Mouse (Mus musculus) small intestine, adult 2 months (tissue): Measurements from ENCODE around the gene Onecut3. TPM values are rescaled to one million over a fixed set of nuclear protein-coding genes. Genes with fewer than 3 reads are reported as not detected.

Source experiments
- H3K27ac ChIP-seq: fragments of 200-500 bp; 2 replicates; pipeline ENCODE4 v1.5.1; 2012; ENCODE audit warnings: low read depth, low read length, control low read depth, inconsistent platforms; ENCODE audit not compliant: insufficient read depth
- H3K27me3 ChIP-seq: fragments of 200-500 bp; 2 replicates; pipeline ENCODE4 v1.6.1; 2012; ENCODE audit warnings: mild to moderate bottlenecking, moderate library complexity, low read length, inconsistent platforms; ENCODE audit not compliant: control insufficient read depth, insufficient read depth
- H3K36me3 ChIP-seq: fragments of 200-500 bp; 2 replicates; pipeline ENCODE4 v1.6.1; 2012; ENCODE audit warnings: mild to moderate bottlenecking, low read length, control low read depth, inconsistent platforms; ENCODE audit not compliant: control insufficient read depth, insufficient read depth
- H3K4me1 ChIP-seq: fragments of 200-500 bp; 2 replicates; pipeline ENCODE4 v1.6.1; 2012; ENCODE audit warnings: low read length, inconsistent platforms, mixed read lengths; ENCODE audit not compliant: control insufficient read depth, insufficient read depth, insufficient read length
- H3K4me3 ChIP-seq: fragments of 200-500 bp; 2 replicates; pipeline ENCODE4 v1.5.1; 2012; ENCODE audit warnings: low read depth, mild to moderate bottlenecking, control low read depth, inconsistent platforms, low read length, moderate library complexity
- CTCF ChIP-seq: fragments of 200-500 bp; IDR thresholded peaks from 2 replicates; pipeline ENCODE4 v1.5.1; 2012; ENCODE audit warnings: low read depth, mild to moderate bottlenecking, control low read depth, inconsistent platforms, low read length, moderate library complexity, mixed read lengths; ENCODE audit not compliant: insufficient replicate concordance, insufficient read length; ENCODE audit errors: extremely low read depth
- POLR2A ChIP-seq: fragments of 200-500 bp; IDR thresholded peaks from 2 replicates; pipeline ENCODE4 v1.6.1; 2012; ENCODE audit warnings: low read depth, mild to moderate bottlenecking, control low read depth, inconsistent platforms, low read length, moderate library complexity
- WGBS: fragments of 180-500 bp; shearing (Covaris S2); methylation state at CpG from one replicate; pipeline ENCODE4 v1.1.7; 2018; 5-methylcytosine and 5-hydroxymethylcytosine counted together
- polyA plus RNA-seq: library from polyadenylated mRNA; depleted of rRNA; stranded (reverse); fragments of >200 nt; gene quantifications from 2 replicates; pipeline ENCODE4 v1.2.3, GENCODE M21; 2012; rRNA removed

The Onecut3 gene
- polyA plus RNA-seq, 1 experiment, result 0.29 TPM

DNA sequence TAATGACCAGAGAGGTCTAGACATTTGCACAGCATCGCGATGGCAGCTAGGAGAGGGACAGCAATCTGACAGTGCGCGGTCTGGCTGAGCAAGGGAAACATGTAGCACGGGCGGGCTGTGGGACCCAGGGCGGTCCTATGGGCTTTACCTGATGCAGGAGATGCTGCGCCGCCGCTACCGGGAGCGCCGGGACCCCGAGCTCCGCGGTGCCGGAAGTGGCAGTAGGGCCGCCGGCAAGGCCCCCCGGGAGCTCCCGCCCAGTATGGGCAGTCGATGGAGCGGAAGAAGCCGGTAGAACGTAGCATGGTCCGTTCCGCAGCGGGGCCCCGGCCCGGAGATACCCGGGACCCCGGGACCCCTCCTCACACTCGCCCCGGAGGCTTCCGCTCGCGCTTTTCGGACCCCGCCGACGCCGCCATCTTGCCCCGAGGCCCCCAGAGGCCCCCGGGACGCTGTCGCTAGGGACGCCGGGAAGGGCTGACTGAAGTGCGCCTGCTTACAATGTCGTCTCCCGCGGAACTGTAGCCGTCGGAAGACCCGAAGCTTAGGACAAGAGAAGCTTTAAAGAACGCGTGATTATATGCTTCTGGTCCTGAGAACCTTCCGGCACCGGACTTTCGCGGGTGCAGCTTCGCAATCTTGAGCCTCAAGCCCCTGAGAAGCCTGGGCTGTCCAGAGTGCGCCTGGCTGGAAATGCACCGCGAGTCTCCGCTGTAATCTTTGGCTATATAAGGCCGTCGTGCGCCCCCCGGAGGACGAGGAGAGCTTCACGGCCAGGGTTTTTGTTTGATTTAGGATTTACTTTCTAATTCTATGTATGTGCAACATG is 66.7 kb downstream of the Onecut3 start, which contains the start of gene Rexo1:
Rexo1 (minus strand) TSS at position 445 of the 829 bp plus-strand sequence.
- Histone ChIP-seq H3K36me3 (no peaks in the 10 kb centered on the region), H3K27me3 (no peaks in the 10 kb centered on the region), H3K4me1 (peaks cover 14% of the 10 kb centered on the region), H3K4me3 (peak within 1 kb of the TSS; percentile 86), H3K27ac (peak within 1 kb of the TSS; percentile 88)
- under 1% methylated on average over 72 of the region's 72 CpGs for WGBS
- peak; percentile 85 for TF ChIP-seq CTCF
- no peak; the same call in none of the 2 replicates for TF ChIP-seq POLR2A

DNA sequence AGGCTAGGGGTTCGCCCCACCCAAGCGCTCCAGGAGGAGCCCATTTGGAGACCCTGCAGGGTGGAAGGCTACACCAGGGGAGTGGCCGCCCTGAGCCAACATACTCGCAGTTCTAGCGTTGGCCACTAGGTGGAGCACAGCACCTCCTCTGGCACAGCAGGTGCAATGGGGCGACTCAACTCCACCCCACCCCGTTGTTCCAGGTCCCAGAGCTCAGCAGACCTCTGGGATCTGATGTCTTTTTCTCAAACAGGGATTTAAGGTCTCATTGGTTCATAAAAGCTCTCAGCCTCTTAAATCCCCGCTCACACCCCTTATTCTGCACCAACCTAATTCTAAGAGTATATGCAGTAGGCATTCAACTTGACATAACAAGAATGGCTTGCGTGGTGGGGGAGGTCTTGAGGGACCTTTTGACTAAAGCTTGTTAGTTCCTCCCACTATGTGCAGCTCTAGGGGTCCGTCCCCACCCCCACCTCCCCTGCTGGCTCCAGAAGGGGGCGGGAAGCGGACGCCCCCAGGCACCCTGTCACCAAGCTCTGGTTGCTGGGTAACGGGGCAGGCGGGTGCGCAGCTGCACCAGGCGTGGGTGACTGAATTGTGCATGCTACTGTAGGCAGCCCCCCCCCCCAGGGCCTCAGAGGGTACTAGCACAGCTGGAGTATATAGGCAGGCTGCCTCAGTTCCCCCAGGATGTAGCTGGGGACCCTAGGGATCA is 71.9 kb downstream of the Onecut3 start:
- H3K4me1 ChIP-seq, result peaks cover 18% of the 10 kb centered on the region
- no peak overlapping the region for H3K4me3 ChIP-seq
- WGBS, result 39% methylated on average over 17 of the region's 17 CpGs
- H3K36me3 ChIP-seq, result no peaks in the 10 kb centered on the region
- peak; percentile 96 for TF ChIP-seq CTCF
- no peak for TF ChIP-seq POLR2A
- no peaks in the 10 kb centered on the region for H3K27me3 ChIP-seq
- no peak overlapping the region for H3K27ac ChIP-seq

Other genes with a start within 250 kb of the Onecut3 start
- gene Ndufs7, start 245.7 kb upstream of the Onecut3 start, polyA plus RNA-seq, result 800 and 1,176 TPM in 2 replicates
- 13.1 and 55.2 TPM in 2 replicates for gene Gamt, start 233.8 kb upstream of the Onecut3 start, polyA plus RNA-seq
- gene Dazap1, start 233.3 kb upstream of the Onecut3 start, polyA plus RNA-seq, result 46.6 and 89.3 TPM in 2 replicates
- gene Rps15, start 202.4 kb upstream of the Onecut3 start, polyA plus RNA-seq, result 741 and 887 TPM in 2 replicates
- 0.65 and 0.96 TPM in 2 replicates for gene Apc2, start 198.9 kb upstream of the Onecut3 start, polyA plus RNA-seq
- 47.4 and 74.1 TPM in 2 replicates for gene 2310011J03Rik, start 174.3 kb upstream of the Onecut3 start, polyA plus RNA-seq
- 18.0 and 27.0 TPM in 2 replicates for gene Pcsk4, start 165.3 kb upstream of the Onecut3 start, polyA plus RNA-seq
- gene Reep6, start 164.9 kb upstream of the Onecut3 start, polyA plus RNA-seq, result 186 and 287 TPM in 2 replicates
- gene Adamtsl5, start 146.4 kb upstream of the Onecut3 start, polyA plus RNA-seq, result 74.2 and 136 TPM in 2 replicates
- gene Plk5, start 138.4 kb upstream of the Onecut3 start, polyA plus RNA-seq, result 0.75 and 5.9 TPM in 2 replicates
- 10.3 and 20.6 TPM in 2 replicates for gene Mex3d, start 107.2 kb upstream of the Onecut3 start, polyA plus RNA-seq
- gene Mbd3, start 95.3 kb upstream of the Onecut3 start, polyA plus RNA-seq, result 55.1 and 85.7 TPM in 2 replicates
- gene Uqcr11, start 88.0 kb upstream of the Onecut3 start, polyA plus RNA-seq, result 2,051 and 2,588 TPM in 2 replicates
- gene Tcf3, start 61.2 kb upstream of the Onecut3 start, polyA plus RNA-seq, result 45.6 and 101 TPM in 2 replicates
- gene Atp8b3, start 44.3 kb downstream of the Onecut3 start, polyA plus RNA-seq, result not detected in 2 replicates
- gene Rexo1, start 66.7 kb downstream of the Onecut3 start, polyA plus RNA-seq, result 33.1 and 63.7 TPM in 2 replicates
- 18.4 and 33.2 TPM in 2 replicates for gene Klf16, start 82.5 kb downstream of the Onecut3 start, polyA plus RNA-seq
- 381 and 644 TPM in 2 replicates for gene Abhd17a, start 95.5 kb downstream of the Onecut3 start, polyA plus RNA-seq
- gene Scamp4, start 108.0 kb downstream of the Onecut3 start, polyA plus RNA-seq, result 84.0 and 130 TPM in 2 replicates
- 18.2 and 23.9 TPM in 2 replicates for gene Adat3, start 108.0 kb downstream of the Onecut3 start, polyA plus RNA-seq
- gene Gm49322, start 111.2 kb downstream of the Onecut3 start, polyA plus RNA-seq, result 1.3 and 2.2 TPM in 2 replicates
- 115 and 266 TPM in 2 replicates for gene Csnk1g2, start 128.0 kb downstream of the Onecut3 start, polyA plus RNA-seq
- 45.4 and 84.1 TPM in 2 replicates for gene Btbd2, start 162.2 kb downstream of the Onecut3 start, polyA plus RNA-seq
- gene Mknk2, start 183.3 kb downstream of the Onecut3 start, polyA plus RNA-seq, result 96.1 and 146 TPM in 2 replicates
- gene Mob3a, start 207.1 kb downstream of the Onecut3 start, polyA plus RNA-seq, result 26.5 and 40.0 TPM in 2 replicates
- gene Izumo4, start 207.3 kb downstream of the Onecut3 start, polyA plus RNA-seq, result 20.8 and 36.3 TPM in 2 replicates
- 64.9 and 110 TPM in 2 replicates for gene Ap3d1, start 247.4 kb downstream of the Onecut3 start, polyA plus RNA-seq